Mouse (Mus musculus): Measurements from ENCODE around the gene Rasgrp4. TPM values are rescaled to one million over a fixed set of nuclear protein-coding genes. Genes with fewer than 3 reads are reported as not detected.

Gene Rasgrp4
- polyA plus RNA-seq, 1 experiment from 2014 or later: 0.66 TPM

Other genes with a start within 250 kb of the Rasgrp4 start
- gene Actn4, start 172.5 kb upstream of the Rasgrp4 start, polyA plus RNA-seq (2016; fragmentation: Nextera tagmentation; extraction: Ambion mirVana): 260 and 269 TPM in 2 replicates
- 444 and 454 TPM in 2 replicates for gene Eif3k, start 153.0 kb upstream of the Rasgrp4 start, polyA plus RNA-seq (2016; fragmentation: Nextera tagmentation; extraction: Ambion mirVana)
- gene Map4k1, start 152.8 kb upstream of the Rasgrp4 start, polyA plus RNA-seq (2016; fragmentation: Nextera tagmentation; extraction: Ambion mirVana): 11.6 and 14.4 TPM in 2 replicates
- gene Ryr1, start 9.7 kb upstream of the Rasgrp4 start, polyA plus RNA-seq (2016; fragmentation: Nextera tagmentation; extraction: Ambion mirVana): 1.8 TPM in 2 replicates
- gene Fam98c, start 21.4 kb downstream of the Rasgrp4 start, polyA plus RNA-seq (2016; fragmentation: Nextera tagmentation; extraction: Ambion mirVana): 10.8 and 12.3 TPM in 2 replicates
- gene Ggn, start 35.4 kb downstream of the Rasgrp4 start, polyA plus RNA-seq (2016; fragmentation: Nextera tagmentation; extraction: Ambion mirVana): 0.48 and 0.55 TPM in 2 replicates
- gene Spred3, start 35.6 kb downstream of the Rasgrp4 start, polyA plus RNA-seq (2016; fragmentation: Nextera tagmentation; extraction: Ambion mirVana): 3.3 and 4.1 TPM in 2 replicates
- 303 and 307 TPM in 2 replicates for gene Psmd8, start 45.9 kb downstream of the Rasgrp4 start, polyA plus RNA-seq (2016; fragmentation: Nextera tagmentation; extraction: Ambion mirVana)
- gene Catsperg1, start 79.2 kb downstream of the Rasgrp4 start, polyA plus RNA-seq (2016; fragmentation: Nextera tagmentation; extraction: Ambion mirVana): 0.10 and 0.24 TPM in 2 replicates
- gene Kcnk6, start 97.7 kb downstream of the Rasgrp4 start, polyA plus RNA-seq (2016; fragmentation: Nextera tagmentation; extraction: Ambion mirVana): 0.74 and 1.1 TPM in 2 replicates
- gene Yif1b, start 103.5 kb downstream of the Rasgrp4 start, polyA plus RNA-seq (2016; fragmentation: Nextera tagmentation; extraction: Ambion mirVana): 100 and 102 TPM in 2 replicates
- gene 2200002D01Rik, start 113.6 kb downstream of the Rasgrp4 start, polyA plus RNA-seq (2016; fragmentation: Nextera tagmentation; extraction: Ambion mirVana): 4.4 and 4.6 TPM in 2 replicates
- gene Spint2, start 147.1 kb downstream of the Rasgrp4 start, polyA plus RNA-seq (2016; fragmentation: Nextera tagmentation; extraction: Ambion mirVana): 75.5 and 79.3 TPM in 2 replicates
- 29.7 and 30.5 TPM in 2 replicates for gene Ppp1r14a, start 154.5 kb downstream of the Rasgrp4 start, polyA plus RNA-seq (2016; fragmentation: Nextera tagmentation; extraction: Ambion mirVana)
- gene Dpf1, start 169.1 kb downstream of the Rasgrp4 start, polyA plus RNA-seq (2016; fragmentation: Nextera tagmentation; extraction: Ambion mirVana): 24.8 and 28.9 TPM in 2 replicates